Mouse (Mus musculus) thymus, postnatal 25 days (tissue): Measurements from ENCODE around the gene Frmd6.
A peak's percentile ranks its signal among the peaks of the same experiment; 100 is the strongest.

Experiments used
- DNase-seq: peaks from one replicate; pipeline ENCODE4 v3.0.0; 2022

Frmd6 gene

GRCm38 (mm10) chr12:70811772-70812171, 13.5 kb upstream of the Frmd6 start:
- DNase-seq = no peak

- no peak for DNase-seq
Measured at GRCm38 (mm10) chr12:70812176-70812575, 13.1 kb upstream of the Frmd6 start.

DNA sequence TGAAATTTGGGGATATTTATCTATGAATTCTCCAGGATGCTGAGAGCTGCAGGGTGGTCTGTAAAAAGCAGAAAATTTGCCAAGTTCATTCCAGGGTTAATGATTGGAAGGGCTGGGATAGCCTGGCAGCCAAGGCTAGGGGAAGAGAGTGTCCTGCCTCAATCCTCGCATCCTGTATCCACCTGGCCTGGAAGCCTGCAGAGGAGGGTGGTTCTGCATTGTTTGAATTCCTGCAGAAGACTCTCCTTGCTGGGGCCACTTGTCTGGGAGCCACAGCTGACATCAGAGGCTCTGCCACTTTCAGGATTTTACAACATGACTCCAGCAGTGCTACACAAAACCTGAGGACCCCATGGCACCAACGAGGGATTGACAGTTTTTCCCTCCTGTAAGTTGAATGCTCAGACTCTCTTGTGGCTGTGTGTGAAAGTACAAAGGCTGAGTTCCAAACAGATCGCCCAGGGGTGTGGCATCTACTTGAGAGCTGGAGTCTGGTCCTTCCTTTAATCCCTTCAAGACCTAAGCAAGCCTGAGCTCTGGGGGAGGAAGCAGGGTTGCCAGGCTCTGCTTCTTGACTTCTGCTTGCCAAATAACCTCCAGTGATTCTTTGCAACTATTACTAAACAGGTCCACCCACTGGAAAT, 12.4 kb upstream of the Frmd6 start:
- DNase-seq = no peak

DNA sequence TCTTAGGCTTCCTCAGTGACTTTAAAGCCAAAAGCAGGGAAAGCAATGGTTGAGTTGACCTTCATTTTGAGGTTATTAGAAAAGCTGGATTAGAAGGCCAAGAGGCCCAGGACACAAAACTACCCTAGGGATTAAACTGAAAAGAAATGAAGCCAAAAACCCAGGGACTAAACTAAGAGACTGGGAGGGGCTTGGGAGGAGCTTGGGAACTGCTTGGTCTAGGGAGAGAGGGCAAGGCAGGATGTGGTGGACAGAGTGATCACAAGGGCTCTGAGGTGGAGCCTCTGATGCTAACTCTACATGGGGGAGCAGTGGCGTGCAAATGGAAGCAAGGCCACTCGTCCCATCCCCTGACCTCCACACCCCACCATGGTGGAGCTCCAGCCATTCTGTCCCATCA, 8.6 kb upstream of the Frmd6 start:
- DNase-seq = no peak

DNA sequence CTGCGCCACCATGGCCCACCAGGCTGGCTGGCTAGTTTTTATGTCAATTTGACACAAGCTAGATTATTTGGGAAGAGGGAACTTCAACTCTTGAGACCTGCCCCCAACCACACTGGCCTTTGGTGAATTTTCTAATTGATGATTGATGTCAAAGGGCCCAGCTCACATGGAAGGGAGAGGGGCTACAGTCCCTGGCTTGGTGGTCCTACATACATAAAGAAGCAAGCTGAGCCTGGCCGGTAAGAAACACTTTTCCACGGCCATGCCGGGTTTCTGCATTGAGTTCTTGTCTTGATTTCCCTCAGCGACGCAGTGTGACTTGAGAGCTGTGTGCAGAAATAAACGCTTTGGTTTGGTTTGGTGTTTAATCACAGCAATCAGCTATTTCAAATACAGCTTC, 1.3 kb upstream of the Frmd6 start:
- DNase-seq = no peak

DNA sequence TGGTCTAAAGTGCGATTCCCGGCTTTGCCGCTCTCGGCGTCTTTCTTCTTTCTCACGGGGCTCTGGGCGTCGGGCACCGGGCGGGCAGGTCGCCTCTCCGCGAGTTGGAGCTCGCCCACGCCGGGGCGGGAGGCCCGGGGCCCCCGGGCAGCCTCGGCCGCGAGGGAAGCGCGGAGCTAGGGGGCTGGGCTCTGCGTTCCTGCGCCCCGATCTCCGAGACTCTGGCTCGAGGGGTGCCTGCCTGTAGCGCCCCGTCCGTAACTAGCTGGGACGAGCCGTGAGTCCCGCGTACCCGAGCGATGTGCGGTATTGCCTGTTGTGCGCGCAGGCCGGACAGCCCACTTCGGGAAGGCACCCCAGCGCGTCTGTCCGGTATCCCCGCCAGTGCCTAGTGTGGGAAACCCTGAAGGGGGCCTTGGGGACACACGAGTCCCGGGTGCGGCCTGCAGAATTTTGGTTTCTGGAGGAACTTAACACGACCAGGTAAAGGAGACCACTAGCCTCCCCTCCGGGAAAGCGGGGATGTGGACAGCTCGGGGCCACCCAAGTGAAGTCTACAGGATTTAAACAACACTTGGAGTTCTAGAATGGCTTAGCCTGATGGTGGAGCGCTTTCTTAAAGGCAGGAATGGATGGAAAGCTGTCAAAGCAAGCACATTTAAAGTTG, 470 bp downstream of the Frmd6 start:
- DNase-seq = no peak

GRCm38 (mm10) chr12:70826318-70827072, 1.2 kb downstream of the Frmd6 start:
- DNase-seq = peak; percentile 41

DNA sequence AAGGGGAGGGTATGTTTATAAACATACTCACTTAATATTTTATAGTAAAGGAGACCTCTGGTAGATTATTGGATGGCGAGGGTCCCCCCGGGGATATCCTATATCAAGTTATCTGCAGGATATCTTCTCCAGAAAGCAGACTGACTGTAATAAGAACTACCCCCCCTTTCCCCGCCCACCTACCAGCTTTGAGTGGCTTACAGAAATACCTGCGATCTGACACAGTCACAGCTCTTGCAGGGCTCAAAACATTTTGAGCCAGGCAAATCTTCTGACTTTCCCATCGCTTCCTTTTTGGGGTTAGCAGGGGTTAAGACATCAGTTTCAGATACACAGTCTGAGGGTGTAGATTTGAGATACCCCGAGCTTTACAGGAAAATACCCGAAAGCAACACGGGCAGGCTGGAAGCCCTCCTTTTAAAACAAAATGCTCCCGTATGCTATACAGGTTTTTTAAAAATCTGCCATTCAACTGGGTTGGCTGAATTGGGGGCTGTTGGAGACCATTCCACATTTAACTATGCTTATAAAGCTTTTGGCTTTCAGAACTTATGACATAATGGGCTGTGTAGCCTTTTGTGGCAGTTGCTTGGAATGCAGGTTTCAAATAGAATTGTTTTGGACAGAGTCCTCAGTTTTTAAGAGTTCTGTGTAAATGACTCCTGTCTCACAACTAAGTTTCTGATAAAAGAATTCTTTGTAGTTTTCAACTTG, 2.0 kb downstream of the Frmd6 start:
- DNase-seq = peak; percentile 40

GRCm38 (mm10) chr12:70827901-70828271, 2.6 kb downstream of the Frmd6 start:
- DNase-seq = no peak

- DNase-seq = no peak
Measured at GRCm38 (mm10) chr12:70830982-70831566, 5.8 kb downstream of the Frmd6 start.

- no peak for DNase-seq
Measured at GRCm38 (mm10) chr12:70832216-70832998, 7.1 kb downstream of the Frmd6 start.

- DNase-seq = no peak
Measured at GRCm38 (mm10) chr12:70833050-70833449, 7.7 kb downstream of the Frmd6 start.

- no peak for DNase-seq
Measured at GRCm38 (mm10) chr12:70834043-70834442, 8.7 kb downstream of the Frmd6 start.

GRCm38 (mm10) chr12:70835004-70835403, 9.7 kb downstream of the Frmd6 start:
- no peak for DNase-seq

GRCm38 (mm10) chr12:70837792-70838321, 12.5 kb downstream of the Frmd6 start:
- no peak for DNase-seq

- DNase-seq = no peak
Measured at GRCm38 (mm10) chr12:70845371-70845770, 20.1 kb downstream of the Frmd6 start.

DNA sequence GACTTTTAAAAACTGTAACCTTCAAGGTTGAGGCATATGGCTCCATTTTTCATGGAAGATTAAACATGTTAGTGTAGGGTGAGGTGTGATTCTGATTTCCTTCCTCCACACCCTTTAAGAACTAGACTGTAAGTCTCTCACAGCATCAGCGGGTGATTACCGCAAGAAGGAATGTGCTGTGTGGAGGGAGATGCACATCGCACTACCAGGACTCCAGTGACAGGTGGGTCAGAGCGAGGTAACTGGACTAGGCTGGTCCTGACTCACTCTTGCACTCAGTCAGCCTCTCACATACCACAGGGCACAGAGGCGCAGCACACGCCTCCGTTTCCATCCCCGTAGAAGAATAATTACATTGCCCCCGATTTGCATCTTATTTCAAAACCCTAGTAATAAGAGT, 23.7 kb downstream of the Frmd6 start:
- DNase-seq = no peak

DNA sequence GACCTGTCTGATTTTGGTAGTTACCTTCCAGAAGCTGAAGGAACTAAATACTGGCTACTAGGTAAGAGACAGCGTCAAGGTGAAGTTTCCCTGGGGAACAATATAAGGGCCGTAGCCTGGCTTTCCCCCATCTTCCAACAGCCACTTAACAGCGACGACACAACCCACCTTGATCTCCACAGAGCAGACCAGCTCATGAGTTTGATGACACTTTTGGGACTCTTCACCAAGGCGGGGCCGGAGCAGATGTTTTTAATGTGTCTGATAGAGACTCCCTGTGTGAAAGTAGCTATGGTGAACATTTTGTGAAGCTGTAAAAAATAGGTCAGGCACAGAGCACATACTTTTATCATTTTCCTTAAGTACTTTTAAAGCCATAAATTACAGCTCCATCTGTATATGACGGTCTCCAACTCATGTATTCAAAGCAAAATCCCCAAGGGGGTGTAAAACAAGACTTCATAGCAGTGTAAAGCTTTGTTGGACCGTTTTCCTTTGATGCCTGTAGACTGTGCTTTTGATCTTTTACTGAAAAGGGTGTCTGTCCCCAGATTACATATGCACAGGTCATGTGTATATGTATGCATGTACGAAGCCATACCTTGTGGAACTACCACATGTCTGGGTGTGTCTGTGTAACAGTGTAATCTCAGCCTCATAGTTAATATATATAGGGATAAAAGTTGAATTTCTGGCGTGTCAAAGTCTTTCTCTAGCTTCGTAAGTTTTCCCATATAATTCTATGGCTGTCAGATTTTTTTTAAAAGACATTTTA, 24.4 kb downstream of the Frmd6 start:
- no peak for DNase-seq

- DNase-seq = no peak
Measured at GRCm38 (mm10) chr12:70851342-70851960, 26.1 kb downstream of the Frmd6 start.

GRCm38 (mm10) chr12:70853026-70853425, 27.7 kb downstream of the Frmd6 start:
- DNase-seq = peak; percentile 56

DNA sequence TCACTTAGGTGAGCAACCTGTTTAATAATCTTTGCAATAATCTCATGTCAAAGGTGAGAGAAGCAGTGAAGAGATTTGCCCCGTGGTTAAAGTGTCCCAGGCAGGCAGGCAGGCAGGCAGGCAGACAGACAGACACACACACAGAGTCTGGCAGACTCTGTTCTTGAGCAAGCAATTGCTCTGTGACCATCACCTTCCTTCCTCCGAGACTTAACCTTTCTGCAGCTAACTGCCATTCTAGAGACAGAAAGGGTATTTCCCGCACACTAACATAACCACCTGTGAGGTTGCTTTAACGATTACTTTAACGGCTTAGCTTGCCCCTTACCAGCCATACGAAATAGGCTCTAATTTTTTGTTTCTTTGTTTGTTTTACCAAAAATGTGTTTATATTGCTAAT, 30.4 kb downstream of the Frmd6 start:
- no peak for DNase-seq
